Mouse (Mus musculus) bone marrow, adult 2 months (tissue): ENCODE data around the gene Bag6. TPM values are rescaled to one million over a fixed set of nuclear protein-coding genes. Genes with fewer than 3 reads are reported as not detected.

ENCODE experiments used
- H3K27ac ChIP-seq: fragments of 200-500 bp; 2 replicates; pipeline ENCODE4 v1.5.1; 2012; ENCODE audit warnings: low read depth, mild to moderate bottlenecking, control low read depth, inconsistent platforms, low read length; ENCODE audit not compliant: control insufficient read depth, poor library complexity, insufficient read depth
- H3K4me1 ChIP-seq: fragments of 200-500 bp; 2 replicates; pipeline ENCODE4 v1.6.1; 2011; ENCODE audit warnings: low read length; ENCODE audit not compliant: control insufficient read depth, insufficient read depth
- H3K4me3 ChIP-seq: fragments of 200-500 bp; replicated peaks from 2 replicates; pipeline ENCODE3; 2011; ENCODE audit warnings: mild to moderate bottlenecking, low read depth, low read length, control low read depth; ENCODE audit not compliant: control insufficient read depth
- CTCF ChIP-seq: fragments of 200-500 bp; IDR thresholded peaks from 2 replicates; pipeline ENCODE4 v1.5.1; 2011; ENCODE audit warnings: low read length, control low read depth; ENCODE audit not compliant: control insufficient read depth, insufficient read depth
- POLR2A ChIP-seq: fragments of 200-500 bp; IDR thresholded peaks from 2 replicates; pipeline ENCODE4 v1.6.1; 2011; ENCODE audit warnings: low read depth, mild to moderate bottlenecking, control low read depth, low read length, borderline replicate concordance; ENCODE audit not compliant: control insufficient read depth
- WGBS: fragments of 180-500 bp; shearing (Covaris S2); methylation state at CpG from one replicate; pipeline ENCODE4 v1.1.7; 2018; 5-methylcytosine and 5-hydroxymethylcytosine counted together
- polyA plus RNA-seq: library from polyadenylated mRNA; stranded (reverse); fragments of >200 nt; gene quantifications from 2 replicates; pipeline ENCODE4 v1.2.4, GENCODE M21; 2011; ENCODE audit warnings: low replicate concordance; ENCODE audit not compliant: missing spikeins, insufficient read depth, insufficient read length

The Bag6 gene
- polyA plus RNA-seq, 1 experiment: 195 TPM

DNA sequence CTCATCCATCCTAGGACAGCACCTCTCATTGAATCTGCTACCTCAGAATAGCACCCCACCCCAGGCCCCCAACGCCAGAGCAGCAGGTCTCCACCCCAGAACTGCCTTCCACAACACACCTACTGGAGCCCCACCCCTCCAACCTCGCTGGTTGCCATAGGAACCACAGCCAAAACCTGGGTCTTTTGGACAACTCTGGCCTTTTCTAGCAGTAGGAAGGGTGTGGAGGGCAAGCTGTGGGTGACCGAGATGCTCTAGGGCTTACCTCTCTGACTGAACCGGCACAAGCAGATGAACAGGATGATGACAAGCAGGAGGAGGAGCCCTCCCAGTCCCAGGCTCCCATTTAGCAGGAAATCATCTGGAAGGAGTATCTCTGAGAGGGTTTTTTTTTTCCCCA is 51.7 kb downstream of the Bag6 start:
- Histone ChIP-seq H3K4me3 (peak overlapping the region; percentile 64), H3K4me1 (peaks cover 7% of the 10 kb centered on the region), H3K27ac (peak overlapping the region; percentile 76)
- TF ChIP-seq CTCF: no peak
- TF ChIP-seq POLR2A: 0 out of 2 replicates have a peak, but pooled peaks have one; percentile 5
- 5% methylated on average over 4 of the region's 4 CpGs for WGBS

DNA sequence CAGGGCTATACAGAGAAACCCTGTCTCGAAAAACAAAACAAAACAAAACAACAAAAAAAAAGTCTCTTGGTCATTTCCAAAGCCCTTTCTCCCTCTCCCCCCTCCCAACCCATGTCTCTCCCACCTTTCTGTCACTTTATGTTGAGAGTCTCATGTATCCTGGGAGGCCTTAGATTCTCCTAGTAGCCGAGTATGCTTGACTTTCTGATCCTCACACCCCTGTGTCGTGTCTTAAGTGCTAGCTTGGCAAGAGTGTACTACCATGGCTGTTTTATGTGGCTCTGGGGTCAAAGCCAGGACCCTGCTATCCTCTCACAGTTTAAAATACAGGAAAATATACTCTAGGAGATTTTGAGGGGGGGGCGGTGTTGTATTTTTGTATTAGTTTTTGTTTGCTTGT is 52.4 kb downstream of the Bag6 start:
- WGBS: 44% methylated on average over 4 of the region's 4 CpGs
- peaks cover 9% of the 10 kb centered on the region for H3K4me1 ChIP-seq
- peak overlapping the region; percentile 54 for H3K4me3 ChIP-seq
- TF ChIP-seq POLR2A (no peak), CTCF (no peak)
- H3K27ac ChIP-seq: peak overlapping the region; percentile 95; the same call in 1 of the 2 replicates

DNA sequence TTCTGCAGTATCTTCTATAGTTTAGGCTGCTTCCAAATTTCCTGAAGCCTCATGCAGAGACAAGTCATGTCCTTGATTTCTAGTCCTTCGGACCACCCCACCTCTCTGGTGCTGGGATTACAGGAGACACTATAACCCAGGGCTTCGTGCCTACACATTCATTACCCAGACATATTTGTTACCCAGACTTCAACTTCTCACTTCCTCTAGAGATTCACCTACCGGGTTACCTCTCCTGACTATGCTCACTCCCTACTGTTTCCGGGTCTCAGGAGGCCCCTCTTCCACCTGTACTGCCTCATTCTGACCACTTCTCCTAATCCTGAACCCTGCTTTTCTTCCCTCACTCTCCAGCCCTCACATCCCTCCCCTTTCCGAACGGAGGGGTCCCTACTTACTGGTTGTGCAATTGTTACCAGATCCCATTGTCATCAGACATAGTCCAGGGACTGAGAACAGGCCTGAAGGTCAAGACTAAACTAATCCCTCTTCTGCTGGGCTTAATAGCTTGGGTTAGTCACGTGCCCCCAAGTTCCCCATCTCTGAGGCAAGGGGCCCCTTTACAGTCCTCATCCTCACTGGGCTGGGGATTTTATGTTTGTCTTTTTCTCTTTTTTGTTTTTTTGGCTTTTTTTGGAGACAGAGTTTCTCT is 53.1 kb downstream of the Bag6 start, which contains the start of gene Lst1:
Gene Lst1 (minus strand): TSS at position 481 of the 652 bp plus-strand sequence.
- peak within 1 kb of the TSS; percentile 76 for H3K4me3 ChIP-seq
- TF ChIP-seq POLR2A (no peak), CTCF (no peak)
- H3K4me1 ChIP-seq: peaks cover 11% of the 10 kb centered on the region
- 15% methylated on average over 7 of the region's 7 CpGs for WGBS
- H3K27ac ChIP-seq: peak within 1 kb of the TSS; percentile 95

- 0% methylated on average over 1 of the region's 1 CpGs for WGBS
- no peak overlapping the region for H3K4me3 ChIP-seq
- peak overlapping the region; percentile 71 for H3K27ac ChIP-seq
Measured at GRCm38 (mm10) chr17:35189186-35189585, 54.2 kb downstream of the Bag6 start.

GRCm38 (mm10) chr17:35190096-35190495 is 55.1 kb downstream of the Bag6 start:
- peak overlapping the region; percentile 71 for H3K27ac ChIP-seq
- TF ChIP-seq CTCF: no peak
- no peak for TF ChIP-seq POLR2A
- no peak overlapping the region for H3K4me3 ChIP-seq
- 1% methylated on average over 4 of the region's 4 CpGs for WGBS
- H3K4me1 ChIP-seq: peaks cover 14% of the 10 kb centered on the region

More at GRCm38 (mm10) chr17:35189186-35189585, 54.2 kb downstream of the Bag6 start:
- TF ChIP-seq POLR2A (no peak), CTCF (no peak)
- H3K4me1 ChIP-seq: peaks cover 15% of the 10 kb centered on the region

GRCm38 (mm10) chr17:35191723-35192122 is 56.7 kb downstream of the Bag6 start:
- H3K27ac ChIP-seq: peak overlapping the region; percentile 42; the same call in 1 of the 2 replicates
- no peak overlapping the region for H3K4me3 ChIP-seq
- TF ChIP-seq CTCF (peak; percentile 4; the same call in 1 of the 2 replicates), POLR2A (no peak)
- H3K4me1 ChIP-seq: peaks cover 13% of the 10 kb centered on the region; the same call in 1 of the 2 replicates
- 55% methylated on average over 2 of the region's 2 CpGs for WGBS

DNA sequence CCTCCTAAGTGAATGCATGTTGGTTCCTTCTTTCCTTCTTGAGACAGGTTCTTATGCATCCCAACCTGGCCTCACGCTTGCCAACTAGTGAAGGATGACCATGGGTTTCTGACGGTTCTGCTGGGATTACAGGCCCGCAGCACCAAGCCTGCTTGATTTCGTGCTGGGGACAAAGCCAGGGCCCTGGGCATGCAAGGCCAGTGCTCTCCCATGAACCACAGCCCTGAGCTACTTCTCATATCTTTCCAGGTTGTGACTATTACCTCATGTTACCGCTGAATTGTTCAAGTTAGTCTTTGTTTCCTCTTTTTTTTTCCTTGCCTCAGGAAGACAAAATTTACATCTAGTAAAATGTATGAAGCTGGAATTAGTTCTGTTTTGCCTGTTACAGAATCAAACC is 57.9 kb downstream of the Bag6 start:
- WGBS: 14% methylated on average over 5 of the region's 5 CpGs
- no peak for TF ChIP-seq CTCF
- TF ChIP-seq POLR2A: no peak
- no peak overlapping the region for H3K4me3 ChIP-seq
- peak overlapping the region; percentile 92 for H3K27ac ChIP-seq
- H3K4me1 ChIP-seq: peaks cover 13% of the 10 kb centered on the region; the same call in 1 of the 2 replicates

- peaks cover 13% of the 10 kb centered on the region; the same call in 1 of the 2 replicates for H3K4me1 ChIP-seq
- H3K27ac ChIP-seq: peak within 1 kb of the TSS; percentile 90
- peak within 1 kb of the TSS; percentile 73 for H3K4me3 ChIP-seq
- 8% methylated on average over 28 of the region's 28 CpGs for WGBS
- no peak for TF ChIP-seq CTCF
- TF ChIP-seq POLR2A: peak; percentile 48; the same call in 1 of the 2 replicates
Measured at GRCm38 (mm10) chr17:35193881-35194843, 59.2 kb downstream of the Bag6 start, which contains the start of gene Ltb. Gene Ltb, plus strand, starts transcription at chr17:35194439.
